Mouse (Mus musculus) liver, embryonic 14.5 days (tissue): ENCODE results near the gene Hist2h2ac. TPM values are rescaled to one million over a fixed set of nuclear protein-coding genes. Genes with fewer than 3 reads are reported as not detected.

Source experiments
- ATAC-seq: fragments of 200-750 bp; cut with Nextera tagmentation; 2 replicates; pipeline ENCODE4 v1.8.0; 2017; ENCODE audit warnings: moderate number of reproducible peaks, mild to moderate bottlenecking, moderate library complexity; ENCODE audit not compliant: insufficient read depth
- DNase-seq, 3 experiments: peaks; one replicate each; pipeline ENCODE4 v3.0.0-alpha.2; 2012 to 2013; ENCODE audit warnings: low read depth in 3 of 3, low spot score in 3 of 3
- H3K27ac ChIP-seq: fragments of 300-500 bp; sonication (generic); 2 replicates; pipeline ENCODE4 v1.5.1; 2014; ENCODE audit warnings: moderate library complexity, mild to moderate bottlenecking, control low read depth, inconsistent platforms
- H3K27me3 ChIP-seq: fragments of 300-500 bp; sonication (generic); 2 replicates; pipeline ENCODE4 v1.6.1; 2014; ENCODE audit warnings: mild to moderate bottlenecking, low read length, moderate library complexity; ENCODE audit not compliant: control insufficient read depth, insufficient read depth
- H3K36me3 ChIP-seq: fragments of 300-500 bp; sonication (generic); replicated peaks from 2 replicates; pipeline ENCODE4 v1.6.1; 2014; ENCODE audit warnings: low read depth; ENCODE audit not compliant: control insufficient read depth, insufficient read depth
- H3K4me1 ChIP-seq, 2 experiments: fragments of 200-500 bp in 1 of 2; fragments of 300-500 bp in 1 of 2; sonication (generic) in 1 of 2; replicated peaks; 2 replicates each; pipeline ENCODE4 v1.6.1; 2012 to 2014; ENCODE audit warnings: antibody characterized with exemption in 1 of 2, inconsistent platforms in 1 of 2, low read length in 1 of 2; ENCODE audit not compliant: control insufficient read depth in 2 of 2, insufficient read depth in 2 of 2
- H3K4me2 ChIP-seq: fragments of 300-500 bp; sonication (generic); 2 replicates; pipeline ENCODE4 v1.6.1; 2014; ENCODE audit warnings: low read depth, mild to moderate bottlenecking, control low read depth, moderate library complexity
- H3K4me3 ChIP-seq, 2 experiments: fragments of 200-500 bp in 1 of 2; fragments of 300-500 bp in 1 of 2; sonication (generic) in 1 of 2; 2 replicates each; pipeline ENCODE4 v1.5.1; 2012 to 2014; ENCODE audit warnings: low read depth in 2 of 2, low read length in 2 of 2, mild to moderate bottlenecking in 2 of 2, control low read depth in 1 of 2, inconsistent platforms in 1 of 2, moderate library complexity in 1 of 2; ENCODE audit not compliant: insufficient read depth in 1 of 2
- H3K9ac ChIP-seq: fragments of 300-500 bp; sonication (generic); replicated peaks from 2 replicates; pipeline ENCODE4 v1.6.1; 2014; ENCODE audit warnings: mild to moderate bottlenecking, control low read depth, moderate library complexity
- H3K9me3 ChIP-seq: fragments of 300-500 bp; sonication (generic); 2 replicates; pipeline ENCODE4 v1.6.1; 2016; ENCODE audit warnings: low read length, mixed read lengths; ENCODE audit not compliant: control insufficient read depth
- CTCF ChIP-seq: IDR thresholded peaks from 2 replicates; pipeline ENCODE4 v1.5.1; 2016; ENCODE audit warnings: antibody characterized with exemption, low read depth, control low read depth
- EP300 ChIP-seq: IDR thresholded peaks from 2 replicates; pipeline ENCODE4 v1.6.1; 2016; ENCODE audit warnings: antibody characterized with exemption, low read depth
- WGBS: fragments of 180-500 bp; shearing (Covaris S2); extraction: QIAGEN DNeasy Blood & Tissue Kit; methylation state at CpG from one replicate; pipeline ENCODE4 v1.1.7; 2014; ENCODE audit not compliant: insufficient replicate concordance; 5-methylcytosine and 5-hydroxymethylcytosine counted together
- polyA plus RNA-seq, 2 experiments: library from polyadenylated mRNA; depleted of rRNA in 1 of 2; stranded (reverse) in 1 of 2; unstranded in 1 of 2; fragments of >200 nt; fragmentation: Nextera tagmentation in 1 of 2; extraction: Ambion mirVana in 1 of 2; gene quantifications; 2 replicates each; pipeline versions ENCODE4 v1.2.1 to v1.2.3; 2012 to 2014

Gene Hist2h2ac
- polyA plus RNA-seq, 2 experiments: 14.0 to 18.5 TPM

DNA sequence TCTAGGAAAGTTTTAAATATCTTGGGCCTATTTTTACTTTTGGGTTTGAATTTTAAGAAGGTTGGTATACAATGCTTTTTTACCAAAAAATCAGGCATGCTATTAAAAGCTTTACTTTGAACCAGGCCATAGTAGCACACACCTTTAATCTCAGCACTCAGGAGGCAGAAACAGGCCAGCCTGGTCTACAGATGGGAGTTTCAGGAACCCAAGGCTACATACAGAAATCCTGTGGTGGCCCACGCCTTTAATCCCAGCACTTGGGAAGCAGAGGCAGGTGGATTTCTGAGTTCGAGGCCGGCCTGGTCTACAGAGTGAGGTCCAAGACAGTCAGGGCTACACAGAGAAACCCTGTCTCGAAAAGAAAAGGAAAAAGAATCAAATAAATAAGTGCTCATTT lies 46.9 kb upstream of the Hist2h2ac start:
- H3K4me3 ChIP-seq: peak overlapping the region in 1 of 2 experiments; percentile 54; a peak in 2 of 4 replicates
- TF ChIP-seq CTCF (no peak), EP300 (no peak)
- H3K4me1 ChIP-seq: peaks cover 29 to 35% of the 10 kb centered on the region in 2 experiments
- H3K9me3 ChIP-seq: no peaks in the 10 kb centered on the region
- no peak for DNase-seq
- peak overlapping the region; percentile 80 for H3K4me2 ChIP-seq
- peak overlapping the region; percentile 97 for H3K27ac ChIP-seq
- no peaks in the 10 kb centered on the region for H3K36me3 ChIP-seq
- peak overlapping the region; percentile 83 for H3K9ac ChIP-seq
- no peak for ATAC-seq
- no peaks in the 10 kb centered on the region for H3K27me3 ChIP-seq
- 59% methylated on average over 4 of the region's 4 CpGs for WGBS

DNA sequence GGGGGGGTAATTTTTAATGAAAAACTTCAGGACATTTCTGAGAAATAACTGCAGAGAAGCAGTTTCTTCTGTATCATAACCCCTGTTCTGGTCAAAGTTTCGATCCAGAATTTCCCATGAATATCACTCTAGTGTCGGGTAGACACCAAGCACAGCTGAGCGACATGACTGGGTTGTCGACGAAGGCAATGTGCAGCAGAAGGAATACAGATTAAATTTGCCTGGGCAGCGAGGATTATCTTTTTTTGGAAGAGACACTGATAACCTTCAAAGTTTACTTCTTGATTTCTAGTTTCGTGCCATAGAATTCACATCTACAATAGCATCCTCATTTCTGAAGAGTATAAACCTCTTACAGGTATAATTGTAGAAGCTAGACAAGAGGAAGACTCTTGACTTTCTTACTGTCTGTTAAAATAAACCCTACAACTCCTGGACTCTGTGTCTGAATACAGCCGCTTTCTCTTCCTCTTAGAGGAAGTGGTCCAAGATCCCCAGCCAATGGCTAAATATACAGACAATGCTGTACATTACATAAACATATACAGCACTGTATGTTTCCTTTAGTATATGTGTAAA lies 45.5 kb upstream of the Hist2h2ac start:
- peak overlapping the region; percentile 49 for H3K9ac ChIP-seq
- no peaks in the 10 kb centered on the region for H3K27me3 ChIP-seq
- peak overlapping the region; percentile 31 for H3K4me2 ChIP-seq
- peak overlapping the region; percentile 97 for H3K27ac ChIP-seq
- DNase-seq (no peak), ATAC-seq (no peak)
- TF ChIP-seq CTCF (no peak), EP300 (0 out of 2 replicates have a peak, but pooled peaks have one; percentile 32)
- H3K4me1 ChIP-seq: peaks cover 36 to 44% of the 10 kb centered on the region in 2 experiments
- WGBS: 41% methylated on average over 8 of the region's 8 CpGs
- H3K4me3 ChIP-seq: no peak overlapping the region
- no peaks in the 10 kb centered on the region for H3K36me3 ChIP-seq
- no peaks in the 10 kb centered on the region for H3K9me3 ChIP-seq

DNA sequence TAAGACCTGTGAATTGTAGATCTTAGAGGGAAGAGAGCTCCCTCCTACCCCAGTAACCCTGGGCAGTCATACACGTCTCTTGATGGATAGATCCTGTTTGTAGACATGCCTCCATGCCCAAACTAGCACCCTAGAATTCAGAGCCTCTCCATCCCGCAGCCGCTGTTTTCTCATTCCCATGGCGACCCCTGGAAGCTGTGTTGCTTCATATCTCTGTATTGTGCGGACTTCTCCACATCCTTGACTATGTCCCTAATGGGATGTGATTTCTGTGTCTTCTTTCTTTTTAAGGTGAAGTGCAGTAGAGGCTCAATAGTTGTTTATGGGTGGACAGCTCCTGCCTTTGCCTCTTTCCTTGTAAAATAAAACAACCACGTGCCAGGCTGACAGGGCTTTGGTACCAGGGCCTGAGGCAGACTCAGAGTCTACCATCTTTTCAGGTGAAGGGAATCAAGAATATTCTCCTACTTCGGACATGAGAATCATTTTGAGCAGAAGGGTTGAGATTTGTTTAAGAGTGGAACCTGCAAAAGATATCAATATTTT lies 43.8 kb upstream of the Hist2h2ac start:
- peaks cover 37 to 44% of the 10 kb centered on the region in 2 experiments for H3K4me1 ChIP-seq
- no peaks in the 10 kb centered on the region for H3K9me3 ChIP-seq
- peak overlapping the region; percentile 86 for H3K4me2 ChIP-seq
- no peaks in the 10 kb centered on the region for H3K27me3 ChIP-seq
- DNase-seq (no peak), ATAC-seq (no peak)
- H3K4me3 ChIP-seq: peak overlapping the region; percentile 54 to 63; a peak in 3 of 4 replicates
- peak overlapping the region; percentile 100 for H3K27ac ChIP-seq
- no peaks in the 10 kb centered on the region for H3K36me3 ChIP-seq
- WGBS: 63% methylated on average over 7 of the region's 7 CpGs
- H3K9ac ChIP-seq: peak overlapping the region; percentile 100
- TF ChIP-seq CTCF (no peak), EP300 (no peak)

DNA sequence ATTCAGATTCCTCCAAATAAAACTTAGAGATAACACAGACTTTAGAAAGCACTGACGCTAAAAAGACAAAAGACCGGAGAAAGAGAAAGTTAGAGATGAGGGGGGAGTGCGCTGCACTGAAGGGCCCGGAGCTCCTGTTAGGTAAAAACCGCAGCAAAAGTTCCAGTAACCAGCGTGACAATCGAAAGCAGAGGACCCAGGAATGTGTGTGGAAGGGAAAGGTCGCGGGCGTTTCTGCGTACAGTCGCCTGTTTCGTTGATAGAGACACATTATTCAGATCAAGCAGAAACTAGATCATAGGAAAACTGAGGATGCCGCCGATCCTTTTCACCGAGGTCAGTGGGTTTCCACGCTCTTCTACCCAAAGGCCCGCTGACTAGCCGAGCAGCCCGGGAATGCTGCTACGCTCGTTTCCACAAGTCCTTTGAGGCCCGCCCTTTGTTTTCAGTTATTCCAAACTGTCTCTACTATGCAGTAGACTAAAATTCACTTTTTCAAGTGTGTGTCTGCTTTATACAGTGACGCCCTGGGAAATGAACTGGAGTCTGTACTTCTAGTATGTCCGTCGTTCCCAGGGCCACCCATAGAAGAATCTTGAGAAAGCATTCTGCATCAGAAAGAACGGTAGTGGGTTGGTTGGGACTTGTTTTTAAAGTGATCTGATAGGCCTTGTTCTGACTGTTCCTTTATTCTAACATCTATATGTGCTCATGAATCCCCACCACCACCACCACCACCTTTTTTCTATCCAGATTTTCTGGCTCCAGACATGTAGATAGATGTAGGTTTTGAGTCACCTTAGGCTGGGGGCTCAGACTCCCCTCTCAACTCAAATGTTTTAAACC lies 43.1 kb upstream of the Hist2h2ac start:
- Histone ChIP-seq H3K27me3 (no peaks in the 10 kb centered on the region), H3K36me3 (no peaks in the 10 kb centered on the region), H3K4me1 (peaks cover 37 to 44% of the 10 kb centered on the region in 2 experiments), H3K4me3 (peak overlapping the region; percentile 54 to 63), H3K4me2 (peak overlapping the region; percentile 86), H3K9me3 (no peaks in the 10 kb centered on the region), H3K27ac (peak overlapping the region; percentile 100), H3K9ac (peak overlapping the region; percentile 100)
- DNase-seq (no peak), ATAC-seq (no peak)
- WGBS: 4% methylated on average over 27 of the region's 27 CpGs
- TF ChIP-seq EP300 (no peak), CTCF (0 out of 2 replicates have a peak, but pooled peaks have one; percentile 0)
